Mouse (Mus musculus): Measurements from ENCODE around the gene Slc12a5.

Slc12a5 gene

GRCm38 (mm10) chr2:165032533-165032932, 71.9 kb downstream of the Slc12a5 start:
- in situ Hi-C loops (cut with MseI, MboI), result no loop called here

DNA sequence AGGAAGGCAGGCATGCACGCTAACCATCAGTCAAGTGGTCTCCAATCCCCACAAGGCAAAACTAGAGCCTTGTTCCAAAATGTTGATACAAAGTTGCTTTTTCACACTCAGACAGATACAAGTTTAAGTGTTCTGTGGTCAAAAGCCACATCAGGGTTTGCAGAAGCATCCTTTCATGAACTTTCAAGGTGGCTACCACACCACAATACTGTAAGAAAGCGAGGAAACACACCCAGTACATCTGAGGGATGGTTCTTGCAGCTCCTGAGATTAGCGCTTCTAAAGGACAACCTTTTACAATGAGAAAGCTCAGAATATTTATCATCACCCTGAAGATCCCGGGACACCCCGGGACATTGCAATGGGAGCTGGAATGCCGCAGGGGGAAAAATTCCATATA, 72.7 kb downstream of the Slc12a5 start:
- in situ Hi-C loops (cut with MseI, MboI), result no loop called here

GRCm38 (mm10) chr2:165034131-165035057, 73.8 kb downstream of the Slc12a5 start, which contains the start of gene Ncoa5:
Gene Ncoa5 (minus strand): TSS chr2:165034867.
- in situ Hi-C loops (cut with MseI, MboI), result no loop called here

- in situ Hi-C loops (cut with MseI, MboI), result no loop called here
These were observed 74.4 kb downstream of the Slc12a5 start for GRCm38 (mm10) chr2:165035058-165035431.

- in situ Hi-C loops (cut with MseI, MboI), result no loop called here
These were observed 76.8 kb downstream of the Slc12a5 start for GRCm38 (mm10) chr2:165037415-165037814.

DNA sequence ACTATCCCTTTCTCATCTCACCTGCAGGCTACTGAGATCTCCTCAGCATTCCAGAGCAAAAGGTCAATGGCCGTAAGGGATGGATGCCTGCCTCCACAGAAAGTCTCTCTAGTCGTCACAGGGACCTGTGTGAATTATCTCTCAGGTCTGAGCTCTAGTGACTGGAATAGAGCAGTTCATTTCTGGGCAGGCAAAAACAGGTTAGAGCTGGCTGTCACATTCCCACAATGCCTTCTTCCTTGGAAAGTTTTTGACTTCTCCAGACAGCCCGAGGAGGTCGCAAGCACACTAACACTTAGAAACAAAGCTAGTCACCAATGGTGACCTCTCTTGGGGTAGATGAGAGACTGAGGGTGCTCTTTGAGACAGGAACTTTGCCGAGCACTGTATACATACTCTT, 81.5 kb downstream of the Slc12a5 start:
- in situ Hi-C loops (cut with MseI, MboI), result no loop called here

GRCm38 (mm10) chr2:165043090-165043636, 82.6 kb downstream of the Slc12a5 start:
- in situ Hi-C loops (cut with MseI, MboI), result no loop called here

DNA sequence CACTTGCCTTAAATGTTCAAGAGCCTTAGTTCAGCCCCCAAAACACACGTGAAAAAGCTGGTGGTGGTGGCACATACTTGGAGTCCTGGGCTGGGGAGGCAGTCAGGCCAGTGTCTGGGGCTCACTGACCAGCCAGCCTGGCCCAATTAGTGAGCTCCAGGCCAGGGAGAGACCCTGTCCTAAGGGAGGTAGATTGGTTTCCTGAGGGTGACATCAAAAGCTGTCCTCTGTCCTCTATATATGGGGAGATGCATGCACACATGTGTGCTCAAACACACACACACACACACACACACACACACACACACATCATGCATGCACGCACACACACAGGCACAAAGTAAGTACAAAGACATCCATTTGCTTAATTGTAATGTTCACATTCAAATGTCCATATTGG, 83.1 kb downstream of the Slc12a5 start:
- in situ Hi-C loops (cut with MseI, MboI), result no loop called here

DNA sequence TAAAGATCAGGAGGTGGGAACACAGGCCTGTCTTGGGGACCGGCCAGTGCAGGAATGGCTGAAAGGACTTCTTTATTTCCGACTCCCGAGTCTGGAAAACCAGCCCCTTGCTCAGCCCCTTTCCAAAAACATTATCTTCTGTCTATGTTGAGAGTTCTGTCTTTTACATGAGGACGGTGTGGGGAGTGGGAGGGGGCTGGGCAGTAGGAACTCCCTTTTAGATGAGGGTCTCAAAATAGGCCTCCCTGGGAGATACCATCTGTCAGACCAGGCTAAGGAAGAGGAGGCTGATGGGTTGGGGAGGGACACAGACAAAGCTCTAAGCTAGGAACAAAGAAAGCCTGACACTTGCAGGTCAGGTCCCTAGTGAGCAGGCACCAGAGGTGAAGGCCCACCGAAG, 88.4 kb downstream of the Slc12a5 start:
- in situ Hi-C loops (cut with MseI, MboI), result no loop called here
